Mouse (Mus musculus): ENCODE measurements around the gene Ryr2.
"Not testable (repeated sequence)": the region's sequence is repeated elsewhere in the genome, so short reads cannot be mapped to it uniquely, and the experiment has no call there.

Gene Ryr2

DNA sequence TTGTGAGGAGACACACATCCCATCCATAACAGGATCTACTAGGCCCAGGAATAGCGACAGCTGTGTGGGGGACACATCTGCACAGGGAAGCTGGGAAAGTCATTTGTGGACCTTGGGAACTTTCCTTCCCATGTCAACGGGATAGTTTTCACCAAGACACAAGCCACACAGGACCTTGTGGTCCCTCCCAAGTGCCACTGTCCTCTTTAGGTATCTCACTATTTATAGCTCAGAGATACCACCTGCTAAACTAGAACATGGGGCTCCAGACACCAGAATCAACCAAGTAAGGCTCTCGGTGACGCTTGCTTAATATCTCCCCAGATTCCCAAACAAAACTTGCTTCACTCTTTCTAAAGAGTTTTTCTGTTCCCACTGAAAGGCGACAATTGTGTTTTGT lies 73.5 kb downstream of the Ryr2 start:
- no peak for DNase-seq

DNA sequence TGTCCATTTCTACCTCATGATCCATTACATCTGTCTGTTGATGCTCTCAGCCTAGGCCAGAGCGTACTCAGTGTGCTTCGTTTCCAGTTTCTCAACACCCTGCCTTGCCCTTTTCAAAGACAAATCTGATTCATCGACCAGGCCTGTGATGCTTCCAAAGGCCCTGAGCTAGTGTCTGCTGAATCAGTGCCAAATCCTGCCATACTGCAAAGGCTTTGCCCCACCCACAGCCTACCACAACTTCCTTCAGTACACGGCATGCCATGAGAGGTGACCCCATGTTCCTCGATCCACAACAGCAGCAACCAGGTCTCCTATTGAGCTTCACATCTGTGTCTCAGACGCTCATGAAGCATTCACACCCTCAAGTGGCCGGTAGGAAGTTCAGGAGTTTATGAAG lies 76.9 kb downstream of the Ryr2 start:
- DNase-seq, result no peak

DNA sequence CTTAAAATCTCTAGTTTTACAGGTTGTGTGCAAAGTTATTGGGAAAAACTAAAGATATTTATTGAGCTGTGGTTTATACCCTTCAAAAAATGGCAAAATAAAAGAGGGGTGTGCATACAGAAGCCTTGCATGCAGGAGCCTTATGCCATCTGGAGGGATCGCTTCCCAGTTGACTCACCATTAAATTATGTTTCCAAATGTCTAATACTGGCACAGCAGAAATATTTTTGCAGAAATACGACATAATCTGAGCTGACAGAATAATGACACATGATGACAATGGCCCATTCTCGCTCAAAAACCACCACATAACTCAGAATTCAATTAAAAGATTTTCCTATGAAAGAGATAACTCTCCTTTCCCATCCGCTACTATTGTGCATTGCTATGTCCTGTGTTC lies 77.4 kb downstream of the Ryr2 start:
- no peak for DNase-seq

GRCm38 (mm10) chr13:12018046-12018445 lies 88.7 kb downstream of the Ryr2 start:
- no peak for DNase-seq

GRCm38 (mm10) chr13:12013986-12014385 lies 92.8 kb downstream of the Ryr2 start:
- no peak for DNase-seq

- DNase-seq, result no peak
These were observed 97.6 kb downstream of the Ryr2 start for GRCm38 (mm10) chr13:12008995-12009689.

- no peak for DNase-seq
These were observed 99.2 kb downstream of the Ryr2 start for GRCm38 (mm10) chr13:12007579-12007978.

DNA sequence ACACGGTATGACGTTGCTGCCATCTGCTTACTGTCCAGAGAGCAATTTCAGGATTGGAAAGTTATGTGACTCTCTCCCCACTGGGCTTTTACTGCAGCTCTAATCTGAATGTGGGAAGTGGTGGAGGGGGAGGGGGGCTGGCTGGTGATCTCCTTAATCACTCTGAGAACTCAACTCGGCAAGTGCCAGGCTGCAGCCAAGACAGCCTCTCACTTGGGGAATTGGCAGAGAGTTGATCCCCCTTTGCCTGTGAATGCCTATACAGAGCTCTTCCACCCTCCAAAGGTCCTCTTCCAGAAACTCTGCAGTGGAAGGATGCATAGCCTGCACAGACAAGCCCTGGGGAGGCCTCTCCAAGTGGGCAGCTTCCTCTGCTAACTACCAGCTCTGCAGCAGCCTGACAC lies 104.9 kb downstream of the Ryr2 start:
- no peak for DNase-seq

GRCm38 (mm10) chr13:11999851-12000250 lies 106.9 kb downstream of the Ryr2 start:
- no peak for DNase-seq

- DNase-seq, result no peak
These were observed 109.4 kb downstream of the Ryr2 start for GRCm38 (mm10) chr13:11997366-11997765.

DNA sequence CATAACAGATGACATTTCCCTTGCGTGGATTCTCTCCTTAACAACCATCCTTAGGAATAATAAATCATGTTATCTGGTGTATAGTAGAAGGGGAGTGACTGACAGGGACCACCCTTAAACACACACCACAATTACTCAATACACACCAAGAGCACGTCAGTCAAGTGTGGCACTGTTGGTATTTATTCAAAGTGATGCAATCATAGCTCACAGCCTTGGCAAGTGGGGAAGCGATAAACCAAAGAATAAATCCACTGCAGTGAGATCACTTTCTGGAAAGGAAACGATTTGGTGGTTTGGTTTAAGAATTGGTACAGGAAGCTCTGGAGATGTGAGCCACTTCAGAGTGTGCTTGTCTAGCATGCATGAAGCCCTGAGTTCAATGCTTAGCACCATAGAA lies 119.2 kb downstream of the Ryr2 start:
- DNase-seq, result no peak

- DNase-seq, result no peak
These were observed 121.7 kb downstream of the Ryr2 start for GRCm38 (mm10) chr13:11985056-11985455.

- DNase-seq, result no peak
These were observed 127.7 kb downstream of the Ryr2 start for GRCm38 (mm10) chr13:11978997-11979396.

- no peak for DNase-seq
These were observed 128.4 kb downstream of the Ryr2 start for GRCm38 (mm10) chr13:11978359-11978758.

- no peak for DNase-seq
These were observed 129.1 kb downstream of the Ryr2 start for GRCm38 (mm10) chr13:11977606-11978005.

GRCm38 (mm10) chr13:11964391-11964790 lies 142.4 kb downstream of the Ryr2 start:
- DNase-seq, result no peak

GRCm38 (mm10) chr13:11959488-11960174 lies 147.1 kb downstream of the Ryr2 start:
- no peak for DNase-seq

DNA sequence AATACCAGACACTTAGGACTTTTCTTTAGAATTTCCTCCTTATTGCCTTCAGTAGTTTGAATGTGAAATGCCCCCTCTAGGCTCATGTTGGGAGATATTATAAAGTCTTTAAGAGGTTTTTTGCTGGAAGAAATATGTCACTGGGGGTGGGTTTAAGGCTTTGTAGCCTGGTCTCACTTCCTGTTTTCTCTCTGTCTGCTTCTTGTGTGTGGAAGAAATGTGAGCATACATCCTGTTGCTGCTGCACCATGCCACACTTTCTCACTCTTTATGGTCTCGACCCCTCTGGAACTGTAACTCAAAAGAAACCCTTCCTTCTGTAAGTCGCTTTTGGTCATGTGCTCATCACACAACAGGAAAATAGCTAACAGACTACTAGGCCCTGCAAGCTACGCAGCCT lies 147.9 kb downstream of the Ryr2 start:
- DNase-seq, result no peak

DNA sequence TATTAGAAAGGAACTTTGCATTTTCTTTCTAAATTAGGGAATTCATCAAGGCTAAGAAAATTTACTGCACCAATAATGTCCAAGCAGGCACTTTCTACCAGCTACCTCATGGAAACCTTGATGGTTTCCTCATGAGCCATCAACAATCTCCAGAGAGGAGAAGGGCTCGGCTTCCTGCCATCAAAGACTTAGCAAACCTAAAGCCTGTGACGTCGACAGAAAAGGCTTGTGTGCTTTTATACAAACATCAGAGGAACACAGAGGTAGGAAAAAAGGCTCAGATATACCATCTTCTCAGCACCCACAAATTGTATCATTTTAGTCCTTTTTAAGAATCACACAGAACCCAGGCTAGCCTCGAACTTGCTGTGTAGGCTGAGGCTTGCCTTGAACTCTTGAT lies 148.5 kb downstream of the Ryr2 start:
- DNase-seq, result no peak

DNA sequence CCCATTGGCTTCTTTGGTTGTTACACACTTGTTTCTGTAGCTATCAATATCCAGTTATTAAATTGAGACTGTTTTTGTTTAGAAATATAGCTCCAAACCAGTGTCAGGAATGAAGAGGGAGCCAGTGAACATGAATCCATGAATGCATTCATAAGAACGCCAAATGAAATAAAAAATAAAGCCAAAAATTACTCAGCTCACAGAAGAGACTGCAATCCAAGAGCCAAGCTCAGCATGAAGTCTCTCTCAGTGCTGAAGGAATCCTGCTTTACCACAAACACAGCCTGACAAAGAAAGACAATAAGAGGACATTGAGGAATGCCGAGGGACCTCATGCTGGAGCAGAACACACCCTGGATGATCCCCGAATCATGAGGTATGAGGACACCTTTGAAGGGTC lies 154.8 kb downstream of the Ryr2 start:
- no peak for DNase-seq

GRCm38 (mm10) chr13:11945740-11946139 lies 161.0 kb downstream of the Ryr2 start:
- DNase-seq, result no peak

- DNase-seq, result no peak
These were observed 165.0 kb downstream of the Ryr2 start for GRCm38 (mm10) chr13:11941724-11942123.

DNA sequence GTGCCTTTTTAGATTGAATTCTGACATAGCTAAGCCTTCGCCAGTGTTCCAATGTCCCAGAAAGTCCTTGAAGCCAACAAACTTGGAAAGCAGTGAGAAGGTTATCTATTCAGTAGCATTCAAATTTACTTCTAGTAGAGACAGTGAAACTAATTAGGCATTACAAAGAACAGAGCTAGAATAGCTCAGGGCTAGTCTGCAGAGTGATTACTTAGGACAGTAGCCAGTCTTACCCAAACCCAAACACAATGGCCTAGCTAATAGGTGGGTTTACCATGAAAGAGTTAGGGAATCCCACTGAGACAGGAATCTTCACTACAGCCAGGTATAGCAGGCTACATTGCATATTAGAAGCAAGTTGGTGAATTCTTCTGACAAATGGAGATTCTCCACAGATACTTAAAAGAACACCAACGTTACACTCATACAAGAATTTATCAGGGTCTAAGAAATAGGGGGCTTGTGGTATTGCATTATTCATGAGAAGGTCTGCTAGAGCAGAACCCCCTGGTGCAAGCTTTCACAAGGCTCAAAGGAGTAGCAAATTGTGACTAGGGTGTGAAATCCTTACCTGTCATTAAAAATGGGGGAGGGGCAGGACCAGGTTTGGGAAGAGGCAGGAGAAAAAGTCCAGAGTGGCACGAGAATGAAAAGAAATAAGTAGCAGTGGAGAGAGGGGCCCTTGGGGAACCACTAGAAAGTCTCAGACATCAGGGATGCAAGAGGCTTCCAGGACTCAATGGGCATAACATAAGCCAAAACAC lies 172.3 kb downstream of the Ryr2 start:
- DNase-seq, result not testable (repeated sequence)

DNA sequence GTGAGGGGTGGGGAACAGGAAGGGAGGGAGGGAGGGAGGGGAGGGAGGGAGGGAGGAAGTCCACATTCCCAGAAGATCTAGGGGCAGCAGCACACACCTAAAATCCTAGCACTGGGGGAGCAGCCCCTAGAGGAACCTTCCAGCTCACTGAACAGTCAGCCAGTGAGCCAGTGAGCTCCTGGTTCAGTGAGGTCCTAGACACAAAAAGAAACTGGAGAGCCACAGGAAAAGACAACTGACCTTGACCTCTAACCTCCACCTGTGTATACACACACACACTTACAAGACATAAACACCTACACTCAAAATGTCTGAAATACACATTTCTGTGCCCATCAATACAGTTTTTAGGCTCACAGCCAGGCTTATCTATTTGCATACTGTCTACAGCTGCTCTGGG lies 173.4 kb downstream of the Ryr2 start:
- no peak for DNase-seq

Data from thymus, postnatal 36 days (tissue).